Mouse (Mus musculus) heart, postnatal 10 days (tissue): ENCODE measurements around the gene Rap1gds1. TPM values are rescaled to one million over a fixed set of nuclear protein-coding genes. Genes with fewer than 3 reads are reported as not detected.

Experiments used
- DNase-seq, 2 experiments: peaks; one replicate each; pipeline ENCODE4 v3.0.0; 2021
- intact Hi-C: fragments of 180-260 bp; cut with DNase I; formaldehyde crosslinking; loops from one replicate; pipeline ENCODE4 v1.15.1; 2025
- total RNA-seq, 2 experiments: library from RNA; stranded (reverse); gene quantifications; 2 replicates each; pipeline ENCODE4 v1.2.3; 2021

The Rap1gds1 gene
- total RNA-seq, 2 experiments from 2014 or later: 43.6 to 45.0 TPM

- intact Hi-C loops: no loop called here
- no peak for DNase-seq
Measured at GRCm38 (mm10) chr3:138958527-138958926, 116.5 kb downstream of the Rap1gds1 start.

- intact Hi-C loops: no loop called here
- DNase-seq: no peak
Measured at GRCm38 (mm10) chr3:138955220-138955619, 119.8 kb downstream of the Rap1gds1 start.

GRCm38 (mm10) chr3:138949081-138949480, 125.9 kb downstream of the Rap1gds1 start:
- intact Hi-C loops: no loop called here
- no peak for DNase-seq

GRCm38 (mm10) chr3:138945516-138945915, 129.5 kb downstream of the Rap1gds1 start:
- DNase-seq: no peak
- intact Hi-C loops: no loop called here

GRCm38 (mm10) chr3:138941604-138942003, 133.4 kb downstream of the Rap1gds1 start:
- intact Hi-C loops: no loop called here
- DNase-seq: no peak

GRCm38 (mm10) chr3:138937241-138937640, 137.8 kb downstream of the Rap1gds1 start:
- no peak for DNase-seq
- intact Hi-C loops: no loop called here

- DNase-seq: no peak
- intact Hi-C loops: no loop called here
Measured at GRCm38 (mm10) chr3:138936780-138937179, 138.2 kb downstream of the Rap1gds1 start.

GRCm38 (mm10) chr3:138927437-138927836, 147.6 kb downstream of the Rap1gds1 start:
- no peak for DNase-seq
- intact Hi-C loops: no loop called here

GRCm38 (mm10) chr3:138926161-138926560, 148.8 kb downstream of the Rap1gds1 start:
- intact Hi-C loops: no loop called here
- no peak for DNase-seq

- peak; percentile 34 to 56 for DNase-seq
- intact Hi-C loops: loop anchor here (10.0 kb wide), 1 partner anchor 277 kb away; no protein-coding TSS in a partner anchor
Measured at GRCm38 (mm10) chr3:138918241-138918640, 156.8 kb downstream of the Rap1gds1 start.

- intact Hi-C loops: loop anchor here (10.0 kb wide), 1 partner anchor 278 kb away; no protein-coding TSS in a partner anchor
- no peak for DNase-seq
Measured at GRCm38 (mm10) chr3:138917016-138917415, 158.0 kb downstream of the Rap1gds1 start.

- intact Hi-C loops: loop anchor here (10.0 kb wide), 1 partner anchor 278 kb away; no protein-coding TSS in a partner anchor
- no peak for DNase-seq
Measured at GRCm38 (mm10) chr3:138916591-138916990, 158.4 kb downstream of the Rap1gds1 start.

GRCm38 (mm10) chr3:138914626-138915288, 160.2 kb downstream of the Rap1gds1 start:
- intact Hi-C loops: loop anchor here (10.0 kb wide), 1 partner anchor 280 kb away; no protein-coding TSS in a partner anchor

GRCm38 (mm10) chr3:138912504-138912903, 162.5 kb downstream of the Rap1gds1 start:
- intact Hi-C loops: loop anchor here (10.0 kb wide), 1 partner anchor 282 kb away; no protein-coding TSS in a partner anchor
- no peak for DNase-seq

More at GRCm38 (mm10) chr3:138914626-138915288, 160.2 kb downstream of the Rap1gds1 start:
- DNase-seq: no peak

GRCm38 (mm10) chr3:138909313-138909712, 165.7 kb downstream of the Rap1gds1 start:
- no peak for DNase-seq
- intact Hi-C loops: loop anchor here (5.0 to 10.0 kb wide), 5 partner anchors 167 to 715 kb away; partner anchors contain the start of genes 4930579F01Rik and Tspan5

GRCm38 (mm10) chr3:138906112-138906880, 168.7 kb downstream of the Rap1gds1 start:
- intact Hi-C loops: loop anchor here (1.0 to 10.0 kb wide), 7 partner anchors 164 to 711 kb away; partner anchors contain the start of genes 4930579F01Rik and Tspan5
- peak; percentile 80 to 87 for DNase-seq

GRCm38 (mm10) chr3:138905678-138906077, 169.3 kb downstream of the Rap1gds1 start:
- intact Hi-C loops: loop anchor here (1.0 to 10.0 kb wide), 7 partner anchors 163 to 711 kb away; partner anchors contain the start of genes 4930579F01Rik and Tspan5
- DNase-seq: peak; percentile 60 to 67

GRCm38 (mm10) chr3:138900571-138901141, 174.3 kb downstream of the Rap1gds1 start:
- no peak for DNase-seq
- intact Hi-C loops: loop anchor here (10.0 kb wide), 1 partner anchor 706 kb away; the partner anchor contains the start of gene 4930579F01Rik

GRCm38 (mm10) chr3:138898055-138898454, 176.9 kb downstream of the Rap1gds1 start:
- intact Hi-C loops: no loop called here
- no peak for DNase-seq

- intact Hi-C loops: no loop called here
- DNase-seq: no peak
Measured at GRCm38 (mm10) chr3:138897500-138897899, 177.5 kb downstream of the Rap1gds1 start.

GRCm38 (mm10) chr3:138893520-138893919, 181.5 kb downstream of the Rap1gds1 start:
- no peak for DNase-seq

More at GRCm38 (mm10) chr3:138893520-138893919, 181.5 kb downstream of the Rap1gds1 start:
- intact Hi-C loops: loop anchor here (5.0 kb wide), 1 partner anchor 76 kb away; no protein-coding TSS in a partner anchor
